Mouse (Mus musculus): ENCODE measurements at regions not wholly inside any gene's neighbourhood (a gene's known extent, or its start where the extent isn't known, plus 50 kb on each side); places are given as distances from the start of the nearest gene placed in this dataset.

DNA sequence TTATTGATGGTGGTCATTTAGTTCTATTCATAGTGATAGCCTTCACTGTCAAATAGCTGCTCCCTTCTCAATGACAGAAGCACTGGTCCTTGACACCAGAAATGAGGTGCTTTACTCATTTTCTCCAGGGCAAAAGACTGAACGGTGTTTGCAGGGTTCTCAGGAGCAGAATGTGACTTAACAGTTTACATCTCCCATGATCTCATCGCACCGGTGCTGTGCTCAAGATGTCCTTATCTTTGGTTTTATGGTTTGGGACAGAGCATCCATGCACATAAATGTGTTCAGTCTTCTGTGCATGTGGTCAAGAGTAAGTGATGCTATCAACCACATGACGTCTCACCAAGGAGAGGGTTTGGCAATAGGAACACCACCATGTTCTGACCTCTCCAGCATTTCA is 78.1 kb upstream of the Pdc start:
- TF ChIP-seq CTCF (IDR thresholded peaks at IDR 0.05; ENCODE audit: low read depth): no peak

GRCm38 (mm10) chr1:150242108-150242507 is 77.1 kb upstream of the Pdc start:
- no peak overlapping the region for H3K27ac ChIP-seq (ENCODE audit: low read depth, low read length)
- H3K4me1 ChIP-seq (replicated peaks; ENCODE audit: control insufficient read depth, insufficient read depth, low read length): no peaks in the 10 kb centered on the region
- H3K36me3 ChIP-seq (ENCODE audit: control insufficient read depth, insufficient read depth): no peaks in the 10 kb centered on the region
- ATAC-seq: no peak
- H3K4me3 ChIP-seq (ENCODE audit: low read depth, low read length): no peak overlapping the region
- H3K9me3 ChIP-seq (ENCODE audit: control insufficient read depth): no peaks in the 10 kb centered on the region
- no peaks in the 10 kb centered on the region for H3K27me3 ChIP-seq (replicated peaks; ENCODE audit: control insufficient read depth, insufficient read depth, low read length)
- H3K4me2 ChIP-seq (replicated peaks; ENCODE audit: low read depth): no peak overlapping the region
- no peak for TF ChIP-seq CTCF (IDR thresholded peaks at IDR 0.05; ENCODE audit: low read depth)
- H3K9ac ChIP-seq (ENCODE audit: low read depth, low read length): no peak overlapping the region

More for the DNA sequence above, 78.1 kb upstream of the Pdc start:
- no peak for ATAC-seq
- Histone ChIP-seq H3K27me3 (replicated peaks; ENCODE audit: control insufficient read depth, insufficient read depth, low read length) (no peaks in the 10 kb centered on the region), H3K9me3 (ENCODE audit: control insufficient read depth) (no peaks in the 10 kb centered on the region), H3K4me2 (replicated peaks; ENCODE audit: low read depth) (no peak overlapping the region), H3K4me1 (replicated peaks; ENCODE audit: control insufficient read depth, insufficient read depth, low read length) (no peaks in the 10 kb centered on the region), H3K36me3 (ENCODE audit: control insufficient read depth, insufficient read depth) (no peaks in the 10 kb centered on the region), H3K4me3 (ENCODE audit: low read depth, low read length) (no peak overlapping the region), H3K27ac (ENCODE audit: low read depth, low read length) (no peak overlapping the region), H3K9ac (ENCODE audit: low read depth, low read length) (no peak overlapping the region)
- 87% methylated on average over 4 of the region's 4 CpGs for WGBS

- no peak overlapping the region for H3K4me3 ChIP-seq (ENCODE audit: low read depth, low read length)
- no peaks in the 10 kb centered on the region for H3K27me3 ChIP-seq (replicated peaks; ENCODE audit: control insufficient read depth, insufficient read depth, low read length)
- ATAC-seq: no peak
- no peak overlapping the region for H3K27ac ChIP-seq (ENCODE audit: low read depth, low read length)
- H3K4me2 ChIP-seq (replicated peaks; ENCODE audit: low read depth): no peak overlapping the region
- no peaks in the 10 kb centered on the region for H3K4me1 ChIP-seq (replicated peaks; ENCODE audit: control insufficient read depth, insufficient read depth, low read length)
- TF ChIP-seq CTCF (IDR thresholded peaks at IDR 0.05; ENCODE audit: low read depth): no peak
- H3K9me3 ChIP-seq (ENCODE audit: control insufficient read depth): no peaks in the 10 kb centered on the region
- H3K9ac ChIP-seq (ENCODE audit: low read depth, low read length): no peak overlapping the region
- H3K36me3 ChIP-seq (ENCODE audit: control insufficient read depth, insufficient read depth): no peaks in the 10 kb centered on the region
- 23% methylated on average over 3 of the region's 3 CpGs for WGBS
Measured at GRCm38 (mm10) chr1:150244916-150245315, 74.3 kb upstream of the Pdc start.

DNA sequence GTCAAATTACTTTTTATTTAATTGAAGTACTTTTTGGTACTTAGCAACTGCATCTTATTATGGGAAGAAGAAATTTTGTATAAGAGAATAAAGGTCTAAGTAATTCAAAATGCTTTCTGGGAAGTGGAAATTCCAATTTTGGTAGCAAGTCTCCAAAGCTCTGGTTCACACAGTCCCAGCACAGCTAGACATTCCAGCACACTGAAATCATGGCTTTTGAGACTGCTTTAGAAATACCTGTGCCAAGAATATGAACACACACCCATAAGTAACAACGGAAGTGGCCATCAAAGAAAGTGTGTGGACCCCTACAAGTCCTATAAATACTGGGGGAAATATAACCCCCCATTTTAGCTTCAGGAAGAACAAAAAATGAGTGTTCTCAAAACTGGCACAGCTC is 67.8 kb upstream of the Pdc start:
- Histone ChIP-seq H3K4me2 (replicated peaks; ENCODE audit: low read depth) (no peak overlapping the region), H3K27me3 (replicated peaks; ENCODE audit: control insufficient read depth, insufficient read depth, low read length) (no peaks in the 10 kb centered on the region), H3K9me3 (ENCODE audit: control insufficient read depth) (no peaks in the 10 kb centered on the region), H3K27ac (ENCODE audit: low read depth, low read length) (no peak overlapping the region), H3K4me1 (replicated peaks; ENCODE audit: control insufficient read depth, insufficient read depth, low read length) (no peaks in the 10 kb centered on the region), H3K4me3 (ENCODE audit: low read depth, low read length) (no peak overlapping the region), H3K36me3 (ENCODE audit: control insufficient read depth, insufficient read depth) (no peaks in the 10 kb centered on the region), H3K9ac (ENCODE audit: low read depth, low read length) (no peak overlapping the region)
- WGBS: 83% methylated on average over 1 of the region's 1 CpGs
- no peak for ATAC-seq
- TF ChIP-seq CTCF (IDR thresholded peaks at IDR 0.05; ENCODE audit: low read depth): no peak

GRCm38 (mm10) chr1:150251876-150252275 is 67.3 kb upstream of the Pdc start:
- no peak overlapping the region for H3K9ac ChIP-seq (ENCODE audit: low read depth, low read length)
- WGBS: 77% methylated on average over 3 of the region's 3 CpGs
- H3K36me3 ChIP-seq (ENCODE audit: control insufficient read depth, insufficient read depth): no peaks in the 10 kb centered on the region
- H3K4me2 ChIP-seq (replicated peaks; ENCODE audit: low read depth): no peak overlapping the region
- H3K4me3 ChIP-seq (ENCODE audit: low read depth, low read length): no peak overlapping the region
- no peak for TF ChIP-seq CTCF (IDR thresholded peaks at IDR 0.05; ENCODE audit: low read depth)
- H3K9me3 ChIP-seq (ENCODE audit: control insufficient read depth): no peaks in the 10 kb centered on the region
- no peak overlapping the region for H3K27ac ChIP-seq (ENCODE audit: low read depth, low read length)
- ATAC-seq: no peak
- no peaks in the 10 kb centered on the region for H3K27me3 ChIP-seq (replicated peaks; ENCODE audit: control insufficient read depth, insufficient read depth, low read length)
- H3K4me1 ChIP-seq (replicated peaks; ENCODE audit: control insufficient read depth, insufficient read depth, low read length): no peaks in the 10 kb centered on the region

DNA sequence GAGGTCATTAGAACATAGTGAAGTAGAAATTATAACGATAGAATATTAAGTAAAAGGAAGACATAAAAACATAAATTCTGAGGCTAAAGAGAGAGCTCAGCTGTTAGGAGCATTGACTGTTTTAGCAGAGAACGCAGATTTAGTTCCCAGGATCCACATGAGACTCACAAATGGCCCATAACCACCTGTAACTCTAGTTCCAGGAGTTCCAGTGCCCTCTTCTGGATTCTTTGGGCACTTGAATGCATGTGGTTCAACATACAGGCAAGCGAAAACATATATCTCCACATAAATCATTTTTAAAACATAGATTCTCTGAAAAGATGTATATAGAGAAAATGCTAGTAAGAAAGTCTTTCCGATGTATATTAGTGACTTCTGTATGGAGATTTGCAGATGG is 61.6 kb upstream of the Pdc start:
- no peak overlapping the region for H3K4me2 ChIP-seq (replicated peaks; ENCODE audit: low read depth)
- no peaks in the 10 kb centered on the region for H3K36me3 ChIP-seq (ENCODE audit: control insufficient read depth, insufficient read depth)
- no peaks in the 10 kb centered on the region for H3K9me3 ChIP-seq (ENCODE audit: control insufficient read depth)
- H3K27me3 ChIP-seq (replicated peaks; ENCODE audit: control insufficient read depth, insufficient read depth, low read length): no peaks in the 10 kb centered on the region
- no peak overlapping the region for H3K27ac ChIP-seq (ENCODE audit: low read depth, low read length)
- H3K4me1 ChIP-seq (replicated peaks; ENCODE audit: control insufficient read depth, insufficient read depth, low read length): no peaks in the 10 kb centered on the region
- no peak for ATAC-seq
- H3K9ac ChIP-seq (ENCODE audit: low read depth, low read length): no peak overlapping the region
- H3K4me3 ChIP-seq (ENCODE audit: low read depth, low read length): no peak overlapping the region
- TF ChIP-seq CTCF (IDR thresholded peaks at IDR 0.05; ENCODE audit: low read depth): peak; percentile 57
- WGBS: 60% methylated on average over 4 of the region's 4 CpGs

DNA sequence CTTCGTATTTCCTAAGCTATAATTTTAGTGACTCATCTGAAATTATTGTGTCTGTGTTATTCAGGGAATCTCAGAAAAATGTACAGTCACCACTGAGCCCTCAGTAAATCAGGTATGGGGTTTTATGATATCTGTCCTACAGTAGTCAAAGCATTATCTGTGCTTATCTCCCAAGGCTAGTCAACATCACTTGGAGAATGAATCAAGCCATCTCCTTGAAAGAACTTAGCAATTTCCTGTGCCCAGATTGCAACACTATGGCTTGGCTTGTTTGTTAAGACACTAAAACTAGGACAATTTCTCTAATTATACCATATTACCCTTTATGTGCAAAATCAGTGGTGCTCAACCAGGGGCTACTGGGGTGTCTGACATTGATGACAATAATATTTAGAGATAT is 58.9 kb upstream of the Pdc start:
- Histone ChIP-seq H3K9ac (ENCODE audit: low read depth, low read length) (no peak overlapping the region), H3K4me3 (ENCODE audit: low read depth, low read length) (no peak overlapping the region), H3K27ac (ENCODE audit: low read depth, low read length) (no peak overlapping the region), H3K9me3 (ENCODE audit: control insufficient read depth) (no peaks in the 10 kb centered on the region), H3K36me3 (ENCODE audit: control insufficient read depth, insufficient read depth) (no peaks in the 10 kb centered on the region), H3K4me1 (replicated peaks; ENCODE audit: control insufficient read depth, insufficient read depth, low read length) (no peaks in the 10 kb centered on the region), H3K4me2 (replicated peaks; ENCODE audit: low read depth) (no peak overlapping the region), H3K27me3 (replicated peaks; ENCODE audit: control insufficient read depth, insufficient read depth, low read length) (no peaks in the 10 kb centered on the region)
- 86% methylated on average over 1 of the region's 1 CpGs for WGBS
- no peak for TF ChIP-seq CTCF (IDR thresholded peaks at IDR 0.05; ENCODE audit: low read depth)
- no peak for ATAC-seq

All from intestine, postnatal 0 days (tissue).